ENCODE assay signal across 8 mouse cellular contexts in the genomic region with DNA sequence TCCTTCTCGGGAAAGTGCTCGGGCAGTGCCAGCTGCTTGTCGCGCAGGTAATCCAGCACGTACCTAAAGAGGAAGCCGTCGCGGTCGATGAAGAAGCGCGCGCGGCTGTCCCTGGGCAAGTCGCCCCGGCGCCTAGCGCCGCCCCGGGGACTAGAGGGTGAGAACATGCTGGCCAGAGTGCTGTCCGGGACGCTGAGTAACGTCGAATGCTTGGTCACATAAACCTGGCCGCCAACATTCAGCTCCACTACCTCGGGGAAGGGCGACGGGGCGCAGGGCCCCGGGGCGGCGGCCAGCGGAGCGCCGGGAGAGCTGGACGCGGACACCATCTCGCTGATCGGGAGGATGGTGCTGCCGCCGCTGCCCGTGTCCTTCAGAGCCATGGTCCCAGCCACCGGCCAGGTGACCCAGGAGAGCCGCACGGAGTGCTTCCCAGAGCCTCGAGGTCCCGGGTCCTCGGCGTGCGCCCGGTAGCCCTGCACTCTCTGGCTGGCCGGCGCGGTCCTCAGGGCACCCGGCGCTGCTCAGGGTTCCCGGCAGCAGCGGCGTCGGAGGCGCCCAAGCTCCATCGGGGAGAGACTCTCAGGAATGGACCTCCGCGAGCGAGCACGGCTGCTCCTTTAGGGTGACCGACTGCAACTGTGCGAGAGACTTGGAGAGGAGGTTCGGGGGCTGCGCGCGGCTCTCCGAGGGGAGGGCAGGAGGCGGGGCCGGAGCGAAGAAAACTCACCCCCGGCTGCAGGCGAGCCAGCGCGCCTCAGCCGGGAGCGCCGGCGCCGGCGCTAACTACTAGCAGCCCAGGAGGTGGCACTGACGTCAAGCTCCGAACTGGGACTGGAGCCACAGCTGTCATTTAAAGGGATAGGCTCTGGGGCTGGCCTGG. TPM values are rescaled to one million over a fixed set of nuclear protein-coding genes. Genes with fewer than 3 reads are reported as not detected.
DNase-seq lines count a peak whose midpoint lies in the region; ATAC-seq lines count a peak whose summit lies in the region.

A gene (minus strand): TSS at position 761 of the 883 bp plus-strand sequence.

- H3K4me1 ChIP-seq in intestine, embryonic 16.5 days (ENCODE audit: control insufficient read depth, insufficient read depth, low read length) = 0 out of 2 replicates have a peak, but pooled peaks cover 6% of the 10 kb centered on the region

- under 1% methylated on average over 86 of the region's 87 CpGs for WGBS in intestine, embryonic 16.5 days

- no peaks in the 10 kb centered on the region for H3K9me3 ChIP-seq in intestine, embryonic 16.5 days (ENCODE audit: control insufficient read depth, low read length)

- peak within 1 kb of the TSS; percentile 61 for H3K9ac ChIP-seq in intestine, embryonic 16.5 days (ENCODE audit: low read depth, low read length)

- H3K36me3 ChIP-seq in intestine, embryonic 16.5 days (ENCODE audit: control insufficient read depth, insufficient read depth, low read length) = no peaks in the 10 kb centered on the region

- DNase-seq in adrenal gland, postnatal 36 days = peak; percentile 58 to 62
- DNase-seq in embryo, embryonic 10 days (ENCODE audit: low spot score) = peak; percentile 84
- peak; percentile 30 for DNase-seq in gastrocnemius, postnatal 25 days
- peak; percentile 18 to 52 for DNase-seq in left cerebral cortex, adult 9 months (ENCODE audit: low spot score in 2 of 2)
- peak; percentile 69 for DNase-seq in lung, postnatal 36 days
- DNase-seq in right cerebral cortex, postnatal 25 days = peak; percentile 69
- no peak for DNase-seq in MN1 (ENCODE audit: low spot score)

- H3K27me3 ChIP-seq in intestine, embryonic 16.5 days (replicated peaks; ENCODE audit: control insufficient read depth, insufficient read depth, low read length) = peaks cover 17% of the 10 kb centered on the region

- H3K4me3 ChIP-seq in intestine, embryonic 16.5 days (ENCODE audit: low read length) = peak within 1 kb of the TSS; percentile 62

- ATAC-seq in intestine, embryonic 16.5 days = peak; percentile 95

- H3K27ac ChIP-seq in intestine, embryonic 16.5 days (ENCODE audit: low read length) = no peak within 1 kb of the TSS

- H3K4me2 ChIP-seq in intestine, embryonic 16.5 days (ENCODE audit: low read depth, low read length) = peak within 1 kb of the TSS; percentile 85

RNA-seq across cellular contexts. Expression of the gene that starts here (rescaled TPM):
- under 1 TPM; 0.17 to 0.20 TPM for total RNA-seq in adrenal gland, postnatal 36 days (2021)
- total RNA-seq in gastrocnemius, postnatal 25 days (2021) = under 1 TPM; 0.13 to 0.16 TPM
- polyA plus RNA-seq in intestine, embryonic 16.5 days (2015; fragmentation: Nextera tagmentation; extraction: Ambion mirVana) = 0.26 and 0.53 TPM in 2 replicates

Comparison
In these comparisons a context has a peak if more than half of its experiments do, and no peak if none do; other contexts are left out.
1. Peak in DNase-seq in adrenal gland, postnatal 36 days; RNA of the gene not detected or under 1 TPM.
2. Peak in DNase-seq in gastrocnemius, postnatal 25 days; RNA of the gene not detected or under 1 TPM.
3. Peak in ATAC-seq, H3K4me3 ChIP-seq, H3K9ac ChIP-seq and H3K4me2 ChIP-seq in intestine, embryonic 16.5 days; RNA of the gene not detected or under 1 TPM.